Mouse (Mus musculus) stomach, embryonic 15.5 days (tissue): Measurements from ENCODE around the gene Hist1h2bn. TPM values are rescaled to one million over a fixed set of nuclear protein-coding genes. Genes with fewer than 3 reads are reported as not detected.
A peak's percentile ranks its signal among the peaks of the same experiment; 100 is the strongest.
"Not testable (repeated sequence)": the region's sequence is repeated elsewhere in the genome, so short reads cannot be mapped to it uniquely, and the experiment has no call there.

Experiments
- ATAC-seq: fragments of 200-750 bp; cut with Nextera tagmentation; 2 replicates; pipeline ENCODE4 v1.8.0; 2017; ENCODE audit warnings: low read depth, moderate number of reproducible peaks, moderate TSS enrichment; ENCODE audit not compliant: insufficient read depth, low FRiP score
- H3K27ac ChIP-seq: fragments of 300-500 bp; sonication (generic); 2 replicates; pipeline ENCODE4 v1.5.1; 2015; ENCODE audit warnings: mild to moderate bottlenecking, inconsistent platforms
- H3K27me3 ChIP-seq: fragments of 300-500 bp; sonication (generic); replicated peaks from 2 replicates; pipeline ENCODE4 v1.6.1; 2015; ENCODE audit warnings: inconsistent platforms
- H3K36me3 ChIP-seq: fragments of 300-500 bp; sonication (generic); 2 replicates; pipeline ENCODE4 v1.6.1; 2015; ENCODE audit warnings: inconsistent platforms
- H3K4me1 ChIP-seq: fragments of 300-500 bp; sonication (generic); 2 replicates; pipeline ENCODE4 v1.6.1; 2015; ENCODE audit warnings: inconsistent platforms
- H3K4me2 ChIP-seq: fragments of 300-500 bp; sonication (generic); 2 replicates; pipeline ENCODE4 v1.6.1; 2015; ENCODE audit warnings: mild to moderate bottlenecking, inconsistent platforms
- H3K4me3 ChIP-seq: fragments of 300-500 bp; sonication (generic); replicated peaks from 2 replicates; pipeline ENCODE4 v1.5.1; 2015; ENCODE audit warnings: inconsistent platforms
- H3K9ac ChIP-seq: fragments of 300-500 bp; sonication (generic); 2 replicates; pipeline ENCODE4 v1.6.1; 2015; ENCODE audit warnings: inconsistent platforms
- H3K9me3 ChIP-seq: fragments of 300-500 bp; sonication (generic); 2 replicates; pipeline ENCODE4 v1.6.1; 2016; ENCODE audit warnings: inconsistent platforms
- WGBS: fragments of 180-500 bp; shearing (Covaris S2); methylation state at CpG from one replicate; pipeline ENCODE4 v1.1.7; 2015; 5-methylcytosine and 5-hydroxymethylcytosine counted together
- polyA plus RNA-seq: library from polyadenylated mRNA; unstranded; fragments of >200 nt; fragmentation: Nextera tagmentation; extraction: Ambion mirVana; gene quantifications from 2 replicates; pipeline ENCODE4 v1.2.1, GENCODE M21; 2015

The Hist1h2bn gene
- polyA plus RNA-seq, 1 experiment from 2014 or later, result 6.0 TPM

DNA sequence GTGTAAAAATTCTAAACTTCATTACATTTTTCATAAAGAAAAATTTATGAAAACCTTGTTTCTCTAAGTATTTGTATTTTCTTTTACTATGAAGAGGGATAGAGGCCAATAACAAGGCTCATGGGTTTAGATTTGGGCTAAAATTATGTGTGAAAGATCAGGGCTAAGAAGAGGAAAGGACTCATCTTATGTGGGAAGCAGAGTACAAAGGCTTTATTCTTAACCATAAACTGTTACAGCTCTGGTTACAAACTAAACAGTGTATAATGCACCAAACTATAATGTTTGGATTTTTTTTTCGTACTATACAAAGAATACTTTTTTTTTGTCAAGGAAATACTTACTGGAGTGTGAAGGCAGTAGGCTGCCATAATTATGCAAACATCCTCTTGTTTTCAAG lies 1.8 kb downstream of the Hist1h2bn start:
- Histone ChIP-seq H3K36me3 (no peaks in the 10 kb centered on the region), H3K4me1 (peaks cover 4% of the 10 kb centered on the region; the same call in 1 of the 2 replicates), H3K9ac (no peak overlapping the region), H3K27ac (no peak overlapping the region), H3K9me3 (no peaks in the 10 kb centered on the region), H3K4me2 (peak overlapping the region; percentile 13; the same call in 1 of the 2 replicates), H3K27me3 (no peaks in the 10 kb centered on the region), H3K4me3 (no peak overlapping the region)
- 68% methylated on average over 1 of the region's 1 CpGs for WGBS
- no peak for ATAC-seq

DNA sequence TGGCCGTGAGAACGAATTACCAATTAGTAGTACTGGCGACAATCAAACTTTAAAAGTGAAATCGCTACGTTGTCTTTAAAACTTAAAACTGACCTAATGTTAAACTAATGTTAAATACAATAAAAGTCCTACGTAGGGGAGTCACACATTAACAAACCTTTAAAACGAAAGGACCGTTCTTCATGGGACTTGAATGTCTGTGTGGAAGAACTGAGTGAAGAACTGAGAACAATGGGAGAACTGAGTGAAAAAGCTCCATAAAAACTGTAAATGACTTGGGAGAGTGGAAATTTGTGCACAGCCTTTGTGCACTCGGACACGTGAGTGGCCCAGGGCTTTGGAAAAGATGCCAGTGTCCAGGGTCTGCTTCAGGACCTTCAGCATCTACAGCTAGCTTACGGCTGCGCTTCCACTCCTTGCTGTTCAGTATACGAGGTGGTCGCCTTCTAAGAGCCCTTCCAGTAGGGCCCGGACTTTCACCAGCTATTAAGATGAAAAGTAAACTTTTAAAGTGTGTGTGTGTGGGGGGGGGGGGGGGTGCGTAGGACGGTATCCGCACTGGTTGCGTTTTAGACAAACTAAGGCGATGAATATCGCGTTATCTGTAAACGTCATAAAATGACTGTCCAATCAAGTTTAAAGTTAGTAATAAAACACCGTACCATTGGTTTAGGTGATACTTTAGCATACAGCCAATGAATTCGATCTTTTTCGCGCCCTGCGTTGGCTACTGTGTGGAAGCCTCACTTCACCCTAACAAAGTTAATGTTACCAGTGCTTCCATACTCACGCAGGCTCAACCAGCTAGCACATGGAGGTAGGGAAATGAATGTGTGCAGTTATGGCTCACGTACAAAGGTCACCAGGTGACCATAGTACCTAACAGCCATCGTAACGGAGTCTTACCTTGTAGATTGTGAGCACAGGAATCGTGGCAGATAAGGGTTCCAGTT lies 25.2 kb downstream of the Hist1h2bn start:
- Histone ChIP-seq H3K27me3 (no peaks in the 10 kb centered on the region), H3K9me3 (no peaks in the 10 kb centered on the region), H3K4me3 (peak overlapping the region; percentile 58), H3K4me2 (peak overlapping the region; percentile 92), H3K36me3 (no peaks in the 10 kb centered on the region), H3K27ac (peak overlapping the region; percentile 97), H3K4me1 (peaks cover 10% of the 10 kb centered on the region), H3K9ac (peak overlapping the region; percentile 71)
- WGBS, result 3% methylated on average over 33 of the region's 33 CpGs
- peak; percentile 82 for ATAC-seq

DNA sequence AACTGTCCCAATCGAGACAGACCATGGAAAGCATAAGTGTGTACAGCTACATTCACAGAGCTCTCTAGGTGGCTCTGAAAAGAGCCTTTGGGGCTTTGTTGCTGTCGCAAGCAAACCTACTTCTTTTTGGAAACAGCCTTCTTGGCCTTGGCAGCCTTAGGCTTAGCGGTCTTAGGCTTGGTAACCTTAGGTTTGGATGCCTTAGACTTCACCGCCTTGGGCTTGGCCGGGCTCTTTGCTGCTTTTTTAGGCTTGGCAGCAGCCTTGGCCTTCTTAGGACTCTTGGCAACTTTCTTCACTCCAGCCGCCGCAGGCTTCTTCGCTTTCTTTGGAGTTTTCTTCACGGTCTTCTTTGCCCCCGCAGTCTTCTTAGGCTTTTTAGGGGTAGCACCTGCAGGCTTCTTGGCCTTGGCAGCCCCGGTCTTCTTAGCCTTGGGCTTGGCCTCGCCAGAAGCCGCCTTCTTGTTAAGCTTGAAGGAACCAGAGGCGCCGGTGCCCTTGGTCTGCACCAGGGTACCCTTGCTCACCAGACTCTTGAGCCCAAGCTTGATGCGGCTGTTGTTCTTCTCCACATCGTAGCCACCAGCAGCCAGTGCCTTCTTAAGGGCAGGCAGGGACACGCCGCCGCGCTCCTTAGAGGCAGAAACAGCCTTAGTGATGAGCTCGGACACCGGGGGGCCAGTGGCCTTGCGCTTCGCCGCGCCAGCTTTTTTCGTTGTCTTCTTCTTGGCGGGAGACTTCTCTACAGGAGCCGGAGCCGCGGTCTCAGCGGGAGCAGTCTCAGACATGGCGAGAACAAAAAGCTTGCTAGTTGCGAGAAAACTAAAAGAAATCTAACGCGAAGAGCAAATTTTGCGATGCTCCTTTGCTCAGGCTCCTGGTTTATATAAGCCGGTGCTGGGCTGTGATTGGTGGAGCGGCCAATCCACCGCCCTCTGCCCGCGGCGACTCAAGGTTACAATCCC lies 26.1 kb downstream of the Hist1h2bn start, which contains the start of gene Hist1h1b:
TSS of gene Hist1h1b (minus strand) at position 859 of the 965 bp plus-strand sequence.
- peak within 1 kb of the TSS; percentile 97 for H3K27ac ChIP-seq
- no peaks in the 10 kb centered on the region for H3K36me3 ChIP-seq
- peak within 1 kb of the TSS; percentile 92 for H3K4me2 ChIP-seq
- no peaks in the 10 kb centered on the region for H3K9me3 ChIP-seq
- peaks cover 14% of the 10 kb centered on the region for H3K4me1 ChIP-seq
- WGBS, result under 1% methylated on average over 44 of the region's 44 CpGs
- H3K4me3 ChIP-seq, result peak within 1 kb of the TSS; percentile 58
- peak; percentile 37; the same call in 1 of the 2 replicates for ATAC-seq
- peak within 1 kb of the TSS; percentile 71 for H3K9ac ChIP-seq
- H3K27me3 ChIP-seq, result no peaks in the 10 kb centered on the region

DNA sequence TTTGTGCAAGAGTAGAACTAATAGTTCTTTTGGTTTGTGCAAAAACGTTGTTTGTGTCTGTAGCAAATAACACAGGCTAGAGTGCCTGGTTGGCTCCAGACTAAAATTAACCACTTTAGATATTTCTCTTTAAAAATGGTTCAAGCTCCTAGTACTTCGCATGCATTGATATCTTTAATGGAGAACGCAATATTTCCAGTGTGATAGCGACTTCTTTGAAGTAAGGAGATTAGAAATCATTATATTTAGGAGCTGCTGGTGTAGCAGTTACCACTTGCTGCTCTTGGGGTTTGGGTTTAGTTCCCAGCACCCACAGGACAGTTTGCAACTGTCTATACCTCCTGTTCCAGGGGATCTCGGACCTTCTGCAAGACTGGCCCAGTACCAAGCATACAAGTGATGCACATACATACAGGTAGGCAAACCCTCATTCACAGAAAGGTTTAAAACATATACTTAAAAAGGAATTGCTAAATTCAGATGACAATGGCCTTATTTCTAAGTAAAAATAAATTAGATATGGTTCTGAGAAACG lies 27.2 kb downstream of the Hist1h2bn start:
- no peaks in the 10 kb centered on the region for H3K27me3 ChIP-seq
- no peaks in the 10 kb centered on the region for H3K9me3 ChIP-seq
- WGBS, result 34% methylated on average over 6 of the region's 6 CpGs
- no peak for ATAC-seq
- peak overlapping the region; percentile 97 for H3K27ac ChIP-seq
- peak overlapping the region; percentile 92 for H3K4me2 ChIP-seq
- H3K4me3 ChIP-seq, result peak overlapping the region; percentile 58
- peak overlapping the region; percentile 71; the same call in 1 of the 2 replicates for H3K9ac ChIP-seq
- no peaks in the 10 kb centered on the region for H3K36me3 ChIP-seq
- peaks cover 14% of the 10 kb centered on the region for H3K4me1 ChIP-seq

DNA sequence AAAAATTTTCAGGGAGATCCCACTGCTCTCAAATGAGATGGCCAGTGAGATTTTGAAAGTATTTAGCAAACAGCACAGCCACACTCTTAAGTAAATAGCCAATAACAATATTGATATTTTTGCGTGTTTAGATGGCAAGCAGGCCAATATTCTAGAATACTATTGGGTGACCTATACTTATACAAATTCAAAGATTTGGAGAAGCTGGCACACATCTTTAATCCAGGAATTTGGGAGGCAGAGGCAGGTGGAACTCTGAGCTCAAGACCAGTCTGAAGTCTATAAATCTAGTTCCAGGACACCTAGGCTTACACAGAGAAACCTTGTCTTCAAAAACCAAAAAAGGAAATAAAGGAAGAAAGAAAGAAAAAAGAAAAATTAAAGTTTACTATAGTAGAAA lies 27.7 kb downstream of the Hist1h2bn start:
- no peaks in the 10 kb centered on the region for H3K27me3 ChIP-seq
- no peak overlapping the region for H3K4me2 ChIP-seq
- no peaks in the 10 kb centered on the region for H3K9me3 ChIP-seq
- H3K9ac ChIP-seq, result no peak overlapping the region
- H3K27ac ChIP-seq, result no peak overlapping the region
- no peak for ATAC-seq
- WGBS, result 92% methylated on average over 1 of the region's 1 CpGs
- no peak overlapping the region for H3K4me3 ChIP-seq
- H3K4me1 ChIP-seq, result peaks cover 14% of the 10 kb centered on the region
- no peaks in the 10 kb centered on the region for H3K36me3 ChIP-seq

DNA sequence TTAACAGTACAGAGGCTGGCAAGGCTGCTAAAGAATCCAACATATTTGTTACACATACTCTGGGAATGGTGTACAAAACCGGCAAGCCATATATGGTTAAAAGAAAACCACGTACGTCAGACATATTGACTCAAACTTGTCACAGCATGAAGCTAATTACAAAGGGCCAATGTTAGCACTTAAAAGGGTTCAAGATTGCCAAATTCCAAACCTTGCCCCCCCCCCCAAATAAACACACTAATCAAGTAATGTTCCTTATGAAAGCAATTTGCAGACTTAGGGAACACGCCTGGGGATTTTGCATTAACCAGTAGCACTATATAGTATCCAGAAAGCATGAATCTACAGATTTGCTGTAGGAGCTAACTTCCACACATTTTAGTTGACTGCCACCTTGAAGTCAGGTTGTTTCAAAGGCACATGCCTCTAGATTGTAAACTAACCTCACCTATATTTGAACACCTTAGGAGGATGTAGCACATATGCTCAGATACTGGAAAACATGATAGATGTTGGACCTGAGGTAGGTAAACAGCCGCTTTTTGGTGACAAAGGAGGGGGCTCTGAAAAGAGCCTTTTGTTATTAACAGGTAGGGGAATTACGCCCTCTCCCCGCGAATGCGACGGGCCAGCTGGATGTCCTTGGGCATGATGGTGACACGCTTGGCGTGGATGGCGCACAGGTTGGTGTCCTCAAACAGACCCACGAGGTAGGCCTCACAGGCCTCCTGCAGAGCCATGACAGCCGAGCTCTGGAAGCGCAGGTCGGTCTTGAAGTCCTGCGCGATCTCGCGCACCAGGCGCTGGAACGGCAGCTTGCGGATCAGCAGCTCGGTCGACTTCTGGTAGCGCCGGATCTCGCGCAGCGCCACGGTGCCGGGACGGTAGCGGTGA lies 28.7 kb downstream of the Hist1h2bn start:
- H3K4me1 ChIP-seq, result peaks cover 14% of the 10 kb centered on the region
- not testable (repeated sequence) for H3K27me3 ChIP-seq, ATAC-seq, H3K9me3 ChIP-seq, H3K36me3 ChIP-seq
- peak overlapping the region; percentile 90 for H3K27ac ChIP-seq
- under 1% methylated on average over 19 of the region's 35 CpGs for WGBS
- H3K4me2 ChIP-seq, result peak overlapping the region; percentile 69
- H3K9ac ChIP-seq, result peak overlapping the region; percentile 56
- peak overlapping the region; percentile 46 for H3K4me3 ChIP-seq

DNA sequence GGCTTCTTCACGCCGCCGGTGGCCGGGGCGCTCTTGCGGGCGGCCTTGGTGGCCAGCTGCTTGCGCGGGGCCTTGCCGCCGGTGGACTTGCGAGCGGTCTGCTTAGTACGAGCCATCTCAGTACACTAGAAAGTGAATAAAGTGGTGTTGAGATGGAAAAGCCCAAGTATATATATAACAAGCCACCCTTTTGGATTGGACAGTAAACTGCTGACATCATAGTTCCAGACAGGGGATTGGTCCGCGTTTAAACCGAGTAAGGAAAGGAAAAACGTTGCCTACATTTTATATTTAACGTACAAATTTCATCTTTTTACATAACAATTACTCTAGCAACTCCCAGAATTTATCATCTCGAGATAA lies 29.3 kb downstream of the Hist1h2bn start, which contains the start of gene Hist1h3i:
TSS of gene Hist1h3i (minus strand) at position 116 of the 363 bp plus-strand sequence.
- ATAC-seq, result peak; percentile 59
- 0% methylated on average over 17 of the region's 20 CpGs for WGBS

DNA sequence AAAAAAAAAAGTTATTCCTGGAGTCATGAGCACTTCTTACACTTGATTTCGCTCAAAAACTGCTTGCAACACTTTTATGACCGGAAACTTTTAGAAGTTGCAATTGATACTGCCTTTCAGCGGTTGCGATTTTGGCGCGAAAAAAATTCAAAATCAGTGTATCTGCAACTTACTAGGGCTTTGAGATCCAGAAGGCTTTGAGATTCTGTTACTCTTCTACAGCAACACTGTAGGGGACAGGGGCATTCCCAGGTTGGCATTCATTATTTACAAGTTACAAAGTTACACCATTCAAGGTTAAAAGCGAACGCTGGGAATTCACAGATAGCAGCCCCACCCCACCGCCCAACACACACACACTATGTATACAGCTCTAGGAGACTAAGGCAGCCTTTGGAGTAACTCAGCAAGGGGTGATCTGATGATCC lies 29.8 kb downstream of the Hist1h2bn start:
- Histone ChIP-seq H3K4me1 (peaks cover 14% of the 10 kb centered on the region), H3K27ac (peak overlapping the region; percentile 89), H3K9me3 (no peaks in the 10 kb centered on the region), H3K27me3 (no peaks in the 10 kb centered on the region), H3K4me3 (peak overlapping the region; percentile 46), H3K9ac (no peak overlapping the region; the same call in 1 of the 2 replicates), H3K36me3 (no peaks in the 10 kb centered on the region), H3K4me2 (peak overlapping the region; percentile 69)
- WGBS, result 2% methylated on average over 9 of the region's 9 CpGs
- ATAC-seq, result no peak

More for the DNA sequence above, 29.3 kb downstream of the Hist1h2bn start, which contains the start of gene Hist1h3i:
- peak within 1 kb of the TSS; percentile 56 for H3K9ac ChIP-seq
- no peaks in the 10 kb centered on the region for H3K9me3 ChIP-seq
- H3K4me3 ChIP-seq, result peak within 1 kb of the TSS; percentile 46
- H3K36me3 ChIP-seq, result no peaks in the 10 kb centered on the region
- peak within 1 kb of the TSS; percentile 90 for H3K27ac ChIP-seq
- no peaks in the 10 kb centered on the region for H3K27me3 ChIP-seq
- H3K4me1 ChIP-seq, result peaks cover 14% of the 10 kb centered on the region
- H3K4me2 ChIP-seq, result peak within 1 kb of the TSS; percentile 69

DNA sequence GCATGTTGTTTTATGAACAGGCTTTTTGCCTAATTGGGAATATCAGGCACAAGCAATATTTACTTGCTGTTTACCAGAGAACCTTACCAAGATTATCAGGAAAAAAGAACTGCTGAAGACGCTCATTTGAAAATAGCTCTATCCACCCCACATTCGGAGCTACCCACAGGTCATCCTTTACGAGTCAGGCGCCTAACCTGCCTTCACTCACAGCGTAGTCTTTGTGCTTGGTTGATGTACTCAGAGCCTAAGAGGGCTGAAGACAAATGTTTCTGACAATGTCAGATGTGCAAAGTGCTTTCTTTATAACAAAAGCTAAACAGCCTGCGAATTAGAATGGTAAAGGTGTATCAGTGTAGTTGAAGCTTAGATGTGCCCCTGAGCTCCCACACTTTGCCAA lies 30.4 kb downstream of the Hist1h2bn start:
- 29% methylated on average over 6 of the region's 6 CpGs for WGBS
- H3K4me1 ChIP-seq, result peaks cover 14% of the 10 kb centered on the region
- H3K4me3 ChIP-seq, result no peak overlapping the region; the same call in 1 of the 2 replicates
- H3K27me3 ChIP-seq, result no peaks in the 10 kb centered on the region
- no peaks in the 10 kb centered on the region for H3K36me3 ChIP-seq
- no peak for ATAC-seq
- H3K27ac ChIP-seq, result peak overlapping the region; percentile 89
- H3K9me3 ChIP-seq, result no peaks in the 10 kb centered on the region
- H3K4me2 ChIP-seq, result peak overlapping the region; percentile 69
- H3K9ac ChIP-seq, result no peak overlapping the region

DNA sequence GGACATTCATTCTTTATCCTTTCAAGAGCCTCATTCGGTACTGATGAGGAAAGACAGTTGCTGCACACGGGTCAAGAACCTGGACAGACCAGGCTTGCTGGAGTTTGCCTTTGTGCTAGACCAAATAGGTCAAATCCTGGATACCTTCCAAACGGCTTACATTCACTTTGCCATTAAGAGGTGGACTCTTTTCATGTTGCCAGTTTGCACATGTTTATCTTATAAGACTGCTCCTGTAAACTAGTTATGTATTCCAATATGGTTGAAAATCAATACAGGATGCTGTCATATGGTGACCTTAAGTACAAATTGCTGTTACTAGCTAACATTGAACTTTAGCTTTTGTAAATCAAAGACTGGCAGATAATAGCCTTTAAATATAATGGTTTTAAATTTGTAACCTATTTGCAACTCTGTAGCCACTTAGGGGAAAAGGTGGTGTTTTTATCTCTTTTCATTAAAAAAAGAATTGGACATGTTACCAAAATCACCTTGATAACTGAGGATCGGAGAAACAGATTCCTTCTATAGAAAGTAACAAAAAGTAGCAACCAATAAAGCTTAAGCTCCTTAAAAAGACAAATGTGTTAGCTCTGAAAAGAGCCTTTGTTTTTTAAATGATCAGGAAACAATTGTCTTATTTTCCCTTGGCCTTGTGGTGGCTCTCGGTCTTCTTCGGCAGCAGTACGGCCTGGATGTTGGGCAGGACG lies 32.4 kb downstream of the Hist1h2bn start:
- H3K4me1 ChIP-seq, result peaks cover 12% of the 10 kb centered on the region
- no peaks in the 10 kb centered on the region for H3K36me3 ChIP-seq
- no peak for ATAC-seq
- no peak overlapping the region for H3K9ac ChIP-seq
- WGBS, result 6% methylated on average over 8 of the region's 8 CpGs
- H3K4me2 ChIP-seq, result peak overlapping the region; percentile 57
- no peaks in the 10 kb centered on the region for H3K9me3 ChIP-seq
- H3K4me3 ChIP-seq, result peak overlapping the region; percentile 37
- peak overlapping the region; percentile 89 for H3K27ac ChIP-seq
- no peaks in the 10 kb centered on the region for H3K27me3 ChIP-seq
